Mouse (Mus musculus) E14TG2a.4 (cell line): ENCODE measurements at regions not wholly inside any gene's neighbourhood (a gene's known extent, or its start where the extent isn't known, plus 50 kb on each side); places are given as distances from the start of the nearest gene placed in this dataset.

ENCODE experiments used
- CTCF ChIP-seq: conservative IDR thresholded peaks from 2 replicates; pipeline ENCODE4 v1.5.1; 2014; ENCODE audit warnings: low read length
- NANOG ChIP-seq: IDR thresholded peaks from 2 replicates; pipeline ENCODE4 v1.6.1; 2014; ENCODE audit warnings: borderline replicate concordance, low read length, mixed read lengths
- POU5F1 ChIP-seq: IDR thresholded peaks from 2 replicates; pipeline ENCODE4 v1.6.1; 2014; ENCODE audit warnings: low read length, borderline replicate concordance

- TF ChIP-seq CTCF = no peak
- TF ChIP-seq NANOG = no peak
- no peak for TF ChIP-seq POU5F1
Measured at GRCm38 (mm10) chr2:147877907-147878306, 168.9 kb downstream of the Foxa2 start.
